Mouse (Mus musculus): ENCODE measurements around the gene Gm21836.
"Not testable (repeated sequence)": the region's sequence is repeated elsewhere in the genome, so short reads cannot be mapped to it uniquely, and the experiment has no call there.

The Gm21836 gene

GRCm38 (mm10) chr9:124493693-124494092 lies at the start of gene Gm21836:
TSS of gene Gm21836 (minus strand) at chr9:124493793.
- DNase-seq (ENCODE audit: low spot score) = not testable (repeated sequence)

- not testable (repeated sequence) for DNase-seq (ENCODE audit: low spot score)
Measured at GRCm38 (mm10) chr9:124480361-124480980, 13.1 kb downstream of the Gm21836 start.

- DNase-seq (ENCODE audit: low spot score) = no peak
Measured at GRCm38 (mm10) chr9:124478081-124478480, 15.5 kb downstream of the Gm21836 start.

DNA sequence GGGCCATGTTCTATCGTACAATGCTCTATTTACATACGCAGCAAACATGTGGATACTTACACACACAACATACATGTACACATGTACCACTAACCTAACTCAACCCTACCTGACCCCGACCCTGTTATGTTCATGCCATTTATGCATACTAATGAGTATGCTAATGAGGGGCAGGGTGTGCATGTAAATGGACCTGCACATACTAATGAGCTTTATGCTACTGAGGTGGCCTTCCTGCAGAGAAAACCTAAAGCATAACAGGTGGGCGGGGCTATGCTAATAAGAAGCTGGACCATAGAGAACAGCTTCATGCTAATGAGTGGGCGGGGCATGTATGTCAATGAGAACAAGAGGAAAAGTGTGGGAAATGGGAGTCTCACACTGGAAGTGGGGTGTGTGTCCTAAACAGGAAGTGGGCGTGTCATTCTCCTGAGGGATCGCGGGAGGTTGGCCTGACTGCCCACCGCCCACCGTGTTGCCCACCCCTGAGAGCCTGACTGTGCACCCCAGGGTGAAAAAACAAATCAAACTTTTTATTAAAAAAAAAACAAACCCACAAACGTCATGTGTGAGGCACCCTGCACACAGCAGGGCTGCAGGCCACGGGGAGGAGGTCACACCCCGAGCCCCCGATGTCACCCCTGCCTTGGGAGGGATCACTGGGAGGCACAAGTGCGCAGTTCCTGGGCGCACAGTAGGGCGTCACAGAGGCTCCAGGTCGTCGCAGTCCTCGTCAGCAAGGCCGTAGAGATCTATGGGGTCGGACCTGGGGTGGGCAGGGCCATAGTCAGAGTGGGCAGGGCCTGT lies 17.3 kb downstream of the Gm21836 start, which contains the start of gene Ppp2r3d:
Gene Ppp2r3d (minus strand): TSS at position 803 of the 807 bp plus-strand sequence.
- DNase-seq (ENCODE audit: low spot score) = no peak

DNA sequence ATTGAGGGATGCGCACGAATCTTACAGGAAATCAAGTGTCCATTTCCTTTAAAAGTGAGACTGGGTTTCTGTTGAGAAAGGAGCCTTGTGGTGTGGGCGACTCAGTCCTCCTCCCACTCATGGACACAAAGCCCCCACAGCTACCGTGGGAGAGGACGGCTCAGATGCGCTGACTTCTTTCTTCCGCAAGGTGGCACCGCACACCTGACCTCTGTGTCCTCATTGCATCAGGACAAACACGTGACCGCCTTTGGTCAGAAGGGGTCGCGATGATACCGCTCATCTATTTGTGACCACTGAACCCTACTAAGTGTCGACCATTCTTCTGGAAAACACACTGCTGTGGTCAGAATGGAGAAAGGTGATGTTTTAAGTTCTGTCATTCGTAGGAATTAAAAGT lies 17.9 kb downstream of the Gm21836 start:
- no peak for DNase-seq (ENCODE audit: low spot score)

DNA sequence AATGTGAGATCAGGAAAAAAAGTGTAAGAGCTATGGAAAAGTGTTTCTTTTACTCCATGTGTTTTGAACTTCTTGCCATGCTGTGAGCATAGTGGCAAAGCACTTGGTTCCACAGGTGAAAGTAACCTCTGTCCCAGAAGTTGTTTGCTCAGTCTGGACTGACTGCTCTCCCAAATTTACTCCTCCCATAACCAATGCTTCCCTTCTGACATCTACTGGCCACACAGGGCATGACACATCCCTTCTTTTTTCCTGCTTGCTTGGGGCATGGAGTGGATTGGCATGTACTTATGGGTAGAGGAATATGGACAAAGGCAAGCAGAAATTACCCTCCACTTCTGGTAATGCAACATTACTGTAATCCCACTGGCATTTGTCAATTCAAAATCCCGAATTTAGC lies 37.0 kb downstream of the Gm21836 start:
- DNase-seq (ENCODE audit: low spot score) = no peak
